Mouse (Mus musculus): ENCODE results near the gene Ascl3. TPM values are rescaled to one million over a fixed set of nuclear protein-coding genes. Genes with fewer than 3 reads are reported as not detected.
A peak's percentile ranks its signal among the peaks of the same experiment; 100 is the strongest.

The Ascl3 gene
- polyA plus RNA-seq, 1 experiment = 0.11 TPM

DNA sequence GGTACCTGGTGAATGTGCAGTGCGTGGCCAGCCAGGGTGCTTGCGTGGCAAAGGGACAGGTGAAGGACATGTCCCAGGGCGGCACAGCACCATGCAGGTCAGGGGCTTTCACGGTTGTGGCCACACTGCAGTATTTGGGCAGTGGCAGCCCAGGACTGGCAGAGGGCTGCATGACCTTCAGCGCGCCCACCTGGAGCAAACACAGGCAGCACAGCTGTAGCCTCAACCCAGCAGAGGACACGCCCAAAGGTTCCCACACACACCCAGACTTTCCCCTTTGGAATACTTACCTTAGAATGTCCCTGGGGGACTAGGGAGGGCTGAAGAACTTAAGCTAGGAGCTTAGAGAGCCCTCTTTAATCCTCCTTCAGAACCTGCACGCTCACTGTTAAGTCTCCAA is 8.4 kb downstream of the Ascl3 start:
- no peak for TF ChIP-seq MYOD1 (IDR thresholded peaks at IDR 0.05; ENCODE audit: control insufficient read depth, insufficient read length, low read depth)
- TF ChIP-seq MAX (IDR thresholded peaks at IDR 0.05) = no peak
- TF ChIP-seq CEBPB (IDR thresholded peaks at IDR 0.05; ENCODE audit: low read depth) = no peak
- TF ChIP-seq USF1 (IDR thresholded peaks at IDR 0.05; ENCODE audit: low read depth) = no peak
- TF ChIP-seq MYOG (IDR thresholded peaks at IDR 0.05; ENCODE audit: control insufficient read depth, extremely low read depth, insufficient read length) = no peak
- TF ChIP-seq FOSL1 (IDR thresholded peaks at IDR 0.05; ENCODE audit: insufficient read depth, low read length, poor library complexity, severe bottlenecking) = no peak
- TF ChIP-seq CTCF (IDR thresholded peaks at IDR 0.05; ENCODE audit: control insufficient read depth, insufficient read depth, insufficient read length) = no peak
- no peak overlapping the region for H3ac ChIP-seq (ENCODE audit: control insufficient read depth, insufficient read length, low read depth)
- no peaks in the 10 kb centered on the region for H3K27me3 ChIP-seq (ENCODE audit: control insufficient read depth, insufficient read depth, insufficient read length)
- H3K79me3 ChIP-seq (ENCODE audit: low read depth) = no peaks in the 10 kb centered on the region
- no peaks in the 10 kb centered on the region for H3K79me2 ChIP-seq (ENCODE audit: control insufficient read depth, insufficient read depth)
- H3K4me3 ChIP-seq (ENCODE audit: insufficient read depth, poor library complexity, severe bottlenecking) = no peak overlapping the region
- no peaks in the 10 kb centered on the region for H3K36me3 ChIP-seq (ENCODE audit: control insufficient read depth, insufficient read depth)

DNA sequence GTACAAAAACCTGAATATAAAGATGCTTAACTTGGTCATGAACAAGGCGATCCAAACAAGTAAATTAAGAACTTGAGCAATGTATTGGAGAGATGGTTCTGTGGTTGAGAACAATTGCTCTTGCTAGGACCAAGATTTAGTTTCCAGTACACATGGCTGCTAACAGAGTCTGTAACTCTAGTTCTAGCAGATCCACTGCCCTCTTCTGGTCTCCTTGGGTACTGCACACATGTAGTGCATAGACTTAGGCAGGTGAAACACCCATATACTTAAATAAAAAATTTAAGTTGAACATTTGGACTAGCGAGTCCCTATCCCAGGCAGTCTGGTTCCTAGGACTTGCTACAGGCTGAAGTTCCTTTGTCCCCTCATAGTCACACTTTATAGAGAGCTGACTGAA is 8.9 kb downstream of the Ascl3 start:
- Histone ChIP-seq H3ac (ENCODE audit: control insufficient read depth, insufficient read length, low read depth) (no peak overlapping the region), H3K79me2 (ENCODE audit: control insufficient read depth, insufficient read depth) (no peaks in the 10 kb centered on the region), H3K79me3 (ENCODE audit: low read depth) (no peaks in the 10 kb centered on the region), H3K4me3 (ENCODE audit: insufficient read depth, poor library complexity, severe bottlenecking) (no peak overlapping the region), H3K27me3 (ENCODE audit: control insufficient read depth, insufficient read depth, insufficient read length) (no peaks in the 10 kb centered on the region), H3K36me3 (ENCODE audit: control insufficient read depth, insufficient read depth) (no peaks in the 10 kb centered on the region)
- TF ChIP-seq MAX (IDR thresholded peaks at IDR 0.05) = no peak
- TF ChIP-seq CEBPB (IDR thresholded peaks at IDR 0.05; ENCODE audit: low read depth) = no peak
- TF ChIP-seq CTCF (IDR thresholded peaks at IDR 0.05; ENCODE audit: control insufficient read depth, insufficient read depth, insufficient read length) = no peak
- no peak for TF ChIP-seq MYOG (IDR thresholded peaks at IDR 0.05; ENCODE audit: control insufficient read depth, extremely low read depth, insufficient read length)
- no peak for TF ChIP-seq MYOD1 (IDR thresholded peaks at IDR 0.05; ENCODE audit: control insufficient read depth, insufficient read length, low read depth)
- no peak for TF ChIP-seq FOSL1 (IDR thresholded peaks at IDR 0.05; ENCODE audit: insufficient read depth, low read length, poor library complexity, severe bottlenecking)
- no peak for TF ChIP-seq USF1 (IDR thresholded peaks at IDR 0.05; ENCODE audit: low read depth)

DNA sequence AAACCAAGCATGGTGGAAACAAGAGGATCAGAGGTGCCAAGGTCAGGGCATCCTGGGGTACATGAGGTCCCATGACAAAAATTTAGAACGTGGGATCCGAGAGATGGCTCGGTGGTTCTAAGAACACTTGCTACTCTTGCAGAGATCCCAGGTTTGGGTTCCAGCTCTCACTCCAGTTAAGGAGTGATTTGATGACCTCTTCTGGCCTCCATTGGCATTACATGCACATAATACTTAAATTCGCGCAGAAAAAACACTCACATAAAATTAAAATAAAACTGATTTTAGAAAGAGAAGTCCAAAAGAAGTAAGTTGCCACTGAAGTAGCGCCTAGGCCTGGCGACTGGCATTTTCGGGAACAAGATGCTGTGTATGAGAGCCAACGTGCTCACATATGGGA is 12.2 kb downstream of the Ascl3 start:
- TF ChIP-seq CEBPB (IDR thresholded peaks at IDR 0.05; ENCODE audit: low read depth) (no peak), MYOD1 (IDR thresholded peaks at IDR 0.05; ENCODE audit: control insufficient read depth, insufficient read length, low read depth) (no peak), MAX (IDR thresholded peaks at IDR 0.05) (no peak), FOSL1 (IDR thresholded peaks at IDR 0.05; ENCODE audit: insufficient read depth, low read length, poor library complexity, severe bottlenecking) (no peak), CTCF (IDR thresholded peaks at IDR 0.05; ENCODE audit: control insufficient read depth, insufficient read depth, insufficient read length) (no peak), USF1 (IDR thresholded peaks at IDR 0.05; ENCODE audit: low read depth) (no peak), MYOG (IDR thresholded peaks at IDR 0.05; ENCODE audit: control insufficient read depth, extremely low read depth, insufficient read length) (no peak)
- Histone ChIP-seq H3ac (ENCODE audit: control insufficient read depth, insufficient read length, low read depth) (no peak overlapping the region), H3K4me3 (ENCODE audit: insufficient read depth, poor library complexity, severe bottlenecking) (no peak overlapping the region), H3K79me2 (ENCODE audit: control insufficient read depth, insufficient read depth) (no peaks in the 10 kb centered on the region), H3K79me3 (ENCODE audit: low read depth) (no peaks in the 10 kb centered on the region), H3K27me3 (ENCODE audit: control insufficient read depth, insufficient read depth, insufficient read length) (no peaks in the 10 kb centered on the region), H3K36me3 (ENCODE audit: control insufficient read depth, insufficient read depth) (no peaks in the 10 kb centered on the region)

DNA sequence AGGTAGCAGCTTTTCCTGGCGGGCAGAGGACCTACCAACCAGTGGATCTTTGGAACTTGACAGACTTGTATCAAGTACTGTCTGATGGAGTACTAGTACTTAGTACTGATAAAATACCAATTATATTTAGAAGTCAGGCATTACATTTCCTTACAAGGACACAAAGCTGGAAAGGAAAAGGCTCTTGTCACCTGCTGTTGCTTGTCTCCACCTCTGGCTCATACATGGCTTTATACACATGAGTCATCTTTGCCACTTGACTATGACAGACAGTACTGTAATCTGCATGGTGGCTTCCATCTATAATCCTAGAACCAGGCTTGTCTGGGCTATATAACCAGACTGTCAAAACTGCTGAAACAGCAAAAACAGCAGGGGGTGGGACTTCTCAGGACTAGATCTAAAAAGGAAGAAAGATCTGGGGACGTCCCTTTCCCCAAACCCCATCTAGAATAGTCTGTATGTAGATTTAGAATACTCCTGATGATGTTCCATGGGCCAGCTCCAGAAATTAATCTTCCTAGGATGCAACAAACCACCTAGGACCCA is 18.0 kb downstream of the Ascl3 start:
- Histone ChIP-seq H3K27me3 (ENCODE audit: control insufficient read depth, insufficient read depth, insufficient read length) (no peaks in the 10 kb centered on the region), H3K79me3 (ENCODE audit: low read depth) (no peaks in the 10 kb centered on the region), H3K36me3 (ENCODE audit: control insufficient read depth, insufficient read depth) (no peaks in the 10 kb centered on the region), H3ac (ENCODE audit: control insufficient read depth, insufficient read length, low read depth) (no peak overlapping the region), H3K4me3 (ENCODE audit: insufficient read depth, poor library complexity, severe bottlenecking) (no peak overlapping the region), H3K79me2 (ENCODE audit: control insufficient read depth, insufficient read depth) (no peaks in the 10 kb centered on the region)
- TF ChIP-seq USF1 (IDR thresholded peaks at IDR 0.05; ENCODE audit: low read depth) (no peak), CEBPB (IDR thresholded peaks at IDR 0.05; ENCODE audit: low read depth) (no peak), CTCF (IDR thresholded peaks at IDR 0.05; ENCODE audit: control insufficient read depth, insufficient read depth, insufficient read length) (no peak), MAX (IDR thresholded peaks at IDR 0.05) (no peak), MYOD1 (IDR thresholded peaks at IDR 0.05; ENCODE audit: control insufficient read depth, insufficient read length, low read depth) (peak; percentile 75), FOSL1 (IDR thresholded peaks at IDR 0.05; ENCODE audit: insufficient read depth, low read length, poor library complexity, severe bottlenecking) (no peak), MYOG (IDR thresholded peaks at IDR 0.05; ENCODE audit: control insufficient read depth, extremely low read depth, insufficient read length) (no peak)

DNA sequence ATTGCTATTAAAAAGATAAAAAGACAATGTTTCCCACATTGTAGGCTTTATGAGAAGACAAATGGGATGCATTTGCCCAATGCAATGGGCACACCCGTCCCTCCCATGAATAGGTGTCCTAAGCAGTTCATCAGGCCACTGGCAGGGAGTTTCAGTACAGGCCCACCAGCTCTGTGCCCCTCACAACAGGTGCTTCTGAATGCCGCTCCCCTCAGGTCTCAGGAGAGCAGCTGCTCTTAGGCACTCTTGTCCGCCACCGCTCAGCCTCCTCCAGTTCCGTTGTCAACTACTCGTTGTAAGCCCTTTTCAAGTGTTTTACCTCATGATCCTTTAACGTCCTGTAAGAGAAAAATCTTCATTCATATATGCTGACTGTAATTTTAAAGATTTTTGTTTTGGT is 19.3 kb downstream of the Ascl3 start:
- no peaks in the 10 kb centered on the region for H3K79me2 ChIP-seq (ENCODE audit: control insufficient read depth, insufficient read depth)
- TF ChIP-seq MAX (IDR thresholded peaks at IDR 0.05) (no peak), USF1 (IDR thresholded peaks at IDR 0.05; ENCODE audit: low read depth) (no peak), CTCF (IDR thresholded peaks at IDR 0.05; ENCODE audit: control insufficient read depth, insufficient read depth, insufficient read length) (no peak), CEBPB (IDR thresholded peaks at IDR 0.05; ENCODE audit: low read depth) (no peak), MYOG (IDR thresholded peaks at IDR 0.05; ENCODE audit: control insufficient read depth, extremely low read depth, insufficient read length) (no peak), FOSL1 (IDR thresholded peaks at IDR 0.05; ENCODE audit: insufficient read depth, low read length, poor library complexity, severe bottlenecking) (no peak), MYOD1 (IDR thresholded peaks at IDR 0.05; ENCODE audit: control insufficient read depth, insufficient read length, low read depth) (no peak)
- H3K36me3 ChIP-seq (ENCODE audit: control insufficient read depth, insufficient read depth) = no peaks in the 10 kb centered on the region

More for the DNA sequence above, 19.3 kb downstream of the Ascl3 start:
- Histone ChIP-seq H3K79me3 (ENCODE audit: low read depth) (no peaks in the 10 kb centered on the region), H3ac (ENCODE audit: control insufficient read depth, insufficient read length, low read depth) (no peak overlapping the region), H3K27me3 (ENCODE audit: control insufficient read depth, insufficient read depth, insufficient read length) (no peaks in the 10 kb centered on the region), H3K4me3 (ENCODE audit: insufficient read depth, poor library complexity, severe bottlenecking) (no peak overlapping the region)
